Mouse (Mus musculus): ENCODE measurements around the gene Gm20820. TPM values are rescaled to one million over a fixed set of nuclear protein-coding genes. Genes with fewer than 3 reads are reported as not detected.
"Not testable (repeated sequence)": the region's sequence is repeated elsewhere in the genome, so short reads cannot be mapped to it uniquely, and the experiment has no call there.

Gm20820 gene
- total RNA-seq (2022) = not detected

GRCm38 (mm10) chrY:86061472-86061871 is at the start of gene Gm20820:
Gm20820 (plus strand) TSS chrY:86061772.
- not testable (repeated sequence) for DNase-seq (ENCODE audit: low spot score in 2 of 2)
